Mouse (Mus musculus) granulocyte monocyte progenitor cell, adult 5-6 weeks (primary cell): Measurements from ENCODE around the gene Inpp5b. TPM values are rescaled to one million over a fixed set of nuclear protein-coding genes. Genes with fewer than 3 reads are reported as not detected.

Experiments
- ATAC-seq: replicated peaks from 2 replicates; pipeline ENCODE4 v1.8.0; 2016; ENCODE audit warnings: mild to moderate bottlenecking, moderate TSS enrichment, inconsistent platforms; ENCODE audit not compliant: poor library complexity, severe bottlenecking
- total RNA-seq, 2 experiments: library from RNA; stranded (forward) in 1 of 2; stranded (reverse) in 1 of 2; fragments of 200-712, 200-1000 nt in 1 of 2; fragments of >200 nt in 1 of 2; fragmentation: Nextera tagmentation in 1 of 2; gene quantifications; 2 replicates each; pipeline ENCODE4 v1.2.3; 2014 to 2017

The Inpp5b gene
- total RNA-seq, 2 experiments from 2014 or later = 24.6 to 31.5 TPM

GRCm38 (mm10) chr4:124759305-124759811 is 17.7 kb downstream of the Inpp5b start:
- ATAC-seq = peak; percentile 84

- no peak for ATAC-seq
Measured at GRCm38 (mm10) chr4:124761201-124761600, 19.6 kb downstream of the Inpp5b start.

GRCm38 (mm10) chr4:124762858-124763452 is 21.3 kb downstream of the Inpp5b start:
- peak; percentile 12; the same call in 1 of the 2 replicates for ATAC-seq

GRCm38 (mm10) chr4:124765802-124766565 is 24.3 kb downstream of the Inpp5b start:
- ATAC-seq = no peak

GRCm38 (mm10) chr4:124766566-124766940 is 24.9 kb downstream of the Inpp5b start:
- ATAC-seq = no peak

- ATAC-seq = no peak
Measured at GRCm38 (mm10) chr4:124768963-124769591, 27.4 kb downstream of the Inpp5b start.

GRCm38 (mm10) chr4:124770624-124771023 is 29.0 kb downstream of the Inpp5b start:
- no peak for ATAC-seq

GRCm38 (mm10) chr4:124772125-124772524 is 30.5 kb downstream of the Inpp5b start:
- ATAC-seq = peak; percentile 76

GRCm38 (mm10) chr4:124773449-124773848 is 31.8 kb downstream of the Inpp5b start:
- no peak for ATAC-seq

GRCm38 (mm10) chr4:124773995-124774394 is 32.3 kb downstream of the Inpp5b start:
- no peak for ATAC-seq

GRCm38 (mm10) chr4:124774429-124774828 is 32.8 kb downstream of the Inpp5b start:
- no peak for ATAC-seq

- no peak for ATAC-seq
Measured at GRCm38 (mm10) chr4:124781361-124781760, 39.7 kb downstream of the Inpp5b start.

- no peak for ATAC-seq
Measured at GRCm38 (mm10) chr4:124782395-124782794, 40.7 kb downstream of the Inpp5b start.

GRCm38 (mm10) chr4:124783937-124784336 is 42.3 kb downstream of the Inpp5b start:
- no peak for ATAC-seq

GRCm38 (mm10) chr4:124790013-124790412 is 48.4 kb downstream of the Inpp5b start:
- ATAC-seq = no peak

GRCm38 (mm10) chr4:124792114-124792513 is 50.5 kb downstream of the Inpp5b start:
- ATAC-seq = no peak

- no peak for ATAC-seq
Measured at GRCm38 (mm10) chr4:124796141-124796540, 54.5 kb downstream of the Inpp5b start.

- ATAC-seq = no peak
Measured at GRCm38 (mm10) chr4:124796913-124797312, 55.3 kb downstream of the Inpp5b start.

- ATAC-seq = peak; percentile 58
Measured at GRCm38 (mm10) chr4:124801552-124802308, 60.1 kb downstream of the Inpp5b start, which contains the start of gene Mtf1. Gene Mtf1 (plus strand): TSS chr4:124802104.
